Comparison of ENCODE assay signal across 12 mouse cellular contexts in genomic region chr19:40746603-40747002, GRCm38 (mm10). TPM values are rescaled to one million over a fixed set of nuclear protein-coding genes. Genes with fewer than 3 reads are reported as not detected.
DNase-seq lines count a peak whose midpoint lies in the region; ATAC-seq and TF ChIP-seq lines count a peak whose summit lies in the region.
"Had no signal": no experiment of that assay in that cellular context is flagged by ENCODE, and none has a peak within 500 bp of the region (broad histone marks: within the 10 kb centered on the region; RNA-seq: fewer than 3 reads in every experiment).

No protein-coding gene starts in this region.

- no peaks in the 10 kb centered on the region for H3K27me3 ChIP-seq in heart, postnatal 0 days (ENCODE audit: control insufficient read depth, insufficient read depth, low read length)
- H3K27me3 ChIP-seq in forebrain, embryonic 16.5 days (replicated peaks; ENCODE audit: control insufficient read depth, insufficient read depth, low read length): no peaks in the 10 kb centered on the region

- no peaks in the 10 kb centered on the region for H3K36me3 ChIP-seq in heart, postnatal 0 days (replicated peaks; ENCODE audit: control insufficient read depth, insufficient read depth, low read length)
- no peaks in the 10 kb centered on the region for H3K36me3 ChIP-seq in forebrain, embryonic 16.5 days (ENCODE audit: control insufficient read depth, insufficient read depth)
- H3K36me3 ChIP-seq: heart, embryonic 12.5 days had no signal

- 40% methylated on average over 4 of the region's 4 CpGs for WGBS in heart, postnatal 0 days
- WGBS in forebrain, embryonic 16.5 days: 28% methylated on average over 4 of the region's 4 CpGs

- ATAC-seq in heart, postnatal 0 days (ENCODE audit: insufficient read depth, low read depth): no peak
- peak; percentile 91 for ATAC-seq in forebrain, embryonic 16.5 days

- no peak overlapping the region for H3K4me3 ChIP-seq in heart, postnatal 0 days (ENCODE audit: low read depth, low read length)
- H3K4me3 ChIP-seq in forebrain, embryonic 16.5 days (replicated peaks; ENCODE audit: low read length): no peak overlapping the region
- H3K4me3 ChIP-seq: heart, embryonic 12.5 days had no signal

- no peak overlapping the region for H3K27ac ChIP-seq in heart, postnatal 0 days (ENCODE audit: low read depth)
- no peak overlapping the region for H3K27ac ChIP-seq in forebrain, embryonic 16.5 days (ENCODE audit: low read length)

- no peak overlapping the region for H3K9ac ChIP-seq in heart, postnatal 0 days (replicated peaks; ENCODE audit: low read depth, low read length)
- H3K9ac ChIP-seq in forebrain, embryonic 16.5 days (replicated peaks; ENCODE audit: low read depth, low read length): no peak overlapping the region
- H3K9ac ChIP-seq: heart, embryonic 12.5 days had no signal

- no peak for TF ChIP-seq EP300 in heart, postnatal 0 days (IDR thresholded peaks at IDR 0.05; ENCODE audit: low read depth)

- intact Hi-C loops in left cerebral cortex, postnatal 36 days (cut with DNase I): no loop called here

- TF ChIP-seq CTCF in heart, postnatal 0 days (IDR thresholded peaks at IDR 0.05; ENCODE audit: low read depth): 0 out of 2 replicates have a peak, but pooled peaks have one; percentile 2

- DNase-seq in heart, postnatal 0 days (ENCODE audit: low spot score): no peak
- no peak for DNase-seq in heart, adult 8-10 months (ENCODE audit: low spot score)
- DNase-seq in spleen, postnatal 4 days (ENCODE audit: low spot score in 2 of 2): peak; percentile 12 to 52
- DNase-seq in spleen, postnatal 10 days (ENCODE audit: low spot score in 2 of 2): no peak
- DNase-seq in neural tube, embryonic 10.5 days (ENCODE audit: extremely low spot score, low spot score): no peak
- no peak for DNase-seq in thymus, postnatal 36 days
- DNase-seq in left cerebral cortex, postnatal 36 days (ENCODE audit: low spot score in 2 of 2): no peak
- DNase-seq: kidney, postnatal 36 days; lung, adult 2 months had no signal

- no peaks in the 10 kb centered on the region for H3K4me1 ChIP-seq in heart, postnatal 0 days (ENCODE audit: control insufficient read depth, insufficient read depth)
- H3K4me1 ChIP-seq in forebrain, embryonic 16.5 days (replicated peaks; ENCODE audit: control insufficient read depth, insufficient read depth, low read length): no peaks in the 10 kb centered on the region; the same call in 1 of the 2 replicates

- H3K4me2 ChIP-seq in heart, postnatal 0 days (ENCODE audit: low read depth, low read length): no peak overlapping the region
- no peak overlapping the region for H3K4me2 ChIP-seq in forebrain, embryonic 16.5 days (ENCODE audit: low read length)
- H3K4me2 ChIP-seq: heart, embryonic 12.5 days had no signal

- no peaks in the 10 kb centered on the region for H3K9me3 ChIP-seq in heart, postnatal 0 days (replicated peaks; ENCODE audit: control insufficient read depth, low read length)
- H3K9me3 ChIP-seq in forebrain, embryonic 16.5 days (ENCODE audit: control insufficient read depth, low read length): no peaks in the 10 kb centered on the region
- H3K9me3 ChIP-seq: heart, embryonic 12.5 days had no signal

RNA-seq across cellular contexts. Expression of gene Cc2d2b, which starts 1.9 kb away (rescaled TPM):
- not detected in 2 replicates for total RNA-seq in heart, postnatal 0 days (2014; rRNA removed; ENCODE audit: low replicate concordance)
- 0.05 TPM in 1 of 2 replicates, not detected in the other for polyA plus RNA-seq in heart, postnatal 0 days (2015; fragmentation: Nextera tagmentation; extraction: Ambion mirVana)
- total RNA-seq in heart, adult 8-10 months (2022): not detected
- 0.20 and 0.60 TPM in 2 replicates for polyA plus RNA-seq in forebrain, embryonic 16.5 days (2015; fragmentation: Nextera tagmentation; extraction: Ambion mirVana)
- 1 to 10 TPM in 1 of 2 experiments, under 1 TPM in 1; 0.39 to 1.3 TPM for total RNA-seq in left cerebral cortex, postnatal 36 days (2021)
- total RNA-seq: monocyte, adult 5-6 weeks had no signal

Comparison
In these comparisons a context has a peak if more than half of its experiments do, and no peak if none do; other contexts are left out.
1. DNase-seq: peak in spleen, postnatal 4 days (2 of 2); none in heart, postnatal 0 days (single experiment), heart, adult 8-10 months (single experiment), spleen, postnatal 10 days (0 of 2), neural tube, embryonic 10.5 days (single experiment), thymus, postnatal 36 days (0 of 2) and left cerebral cortex, postnatal 36 days (0 of 2).